Mouse (Mus musculus) heart, postnatal 0 days (tissue): ENCODE results near the gene Sumf2.

Experiments
- CTCF ChIP-seq: IDR thresholded peaks from 2 replicates; pipeline ENCODE4 v1.5.1; 2016; ENCODE audit warnings: antibody characterized with exemption, control low read depth, low read depth
- EP300 ChIP-seq: IDR thresholded peaks from 2 replicates; pipeline ENCODE4 v1.6.1; 2016; ENCODE audit warnings: antibody characterized with exemption, low read depth

GRCm38 (mm10) chr5:129895198-129896088, 48.7 kb downstream of the Sumf2 start, which contains the start of gene Zbed5:
- TF ChIP-seq CTCF: no peak
- TF ChIP-seq EP300: no peak
